Mouse (Mus musculus) kidney, adult 2 months (tissue): ENCODE measurements around the gene Wdr95.

Experiments
- CTCF ChIP-seq: fragments of 200-500 bp; conservative IDR thresholded peaks from 2 replicates; pipeline ENCODE4 v1.5.1; 2011; ENCODE audit warnings: low read depth, mild to moderate bottlenecking, control low read depth, low read length, moderate library complexity, mixed read lengths; ENCODE audit not compliant: insufficient read depth, insufficient read length
- POLR2A ChIP-seq: fragments of 200-500 bp; IDR thresholded peaks from one replicate; pipeline ENCODE4 v1.6.1; 2011; ENCODE audit warnings: low read depth, low read length, control low read depth

- TF ChIP-seq POLR2A (no peak), CTCF (no peak)
These were observed 44.2 kb upstream of the Wdr95 start for GRCm38 (mm10) chr5:149484270-149484669.
